Mouse (Mus musculus) G1E (cell line): ENCODE measurements around the gene Axin1. TPM values are rescaled to one million over a fixed set of nuclear protein-coding genes. Genes with fewer than 3 reads are reported as not detected.

Experiments used
- ATAC-seq: 2 replicates; pipeline ENCODE4 v1.8.0; 2016; ENCODE audit warnings: mild to moderate bottlenecking; ENCODE audit not compliant: insufficient number of reproducible peaks, poor library complexity, low FRiP score, severe bottlenecking; ENCODE audit errors: extremely low read depth
- DNase-seq: peaks from one replicate; pipeline ENCODE4 v3.0.0; 2012; ENCODE audit warnings: low spot score
- H3K27me3 ChIP-seq: 2 replicates; pipeline ENCODE4 v1.6.1; 2012; ENCODE audit warnings: mild to moderate bottlenecking, low read length, inconsistent platforms; ENCODE audit not compliant: insufficient read depth
- H3K36me3 ChIP-seq: replicated peaks from 2 replicates; pipeline ENCODE3; 2012; ENCODE audit warnings: mild to moderate bottlenecking, inconsistent platforms
- H3K4me1 ChIP-seq: 2 replicates; pipeline ENCODE4 v1.6.1; 2012; ENCODE audit warnings: low read depth, low read length, inconsistent platforms, mixed read lengths; ENCODE audit not compliant: insufficient read depth
- H3K4me3 ChIP-seq: 2 replicates; pipeline ENCODE4 v1.5.1; 2012; ENCODE audit warnings: low read depth, mild to moderate bottlenecking, inconsistent platforms, low read length, moderate library complexity, mixed read lengths
- H3K9me3 ChIP-seq: replicated peaks from 2 replicates; pipeline ENCODE4 v1.6.1; 2012; ENCODE audit warnings: inconsistent platforms
- CTCF ChIP-seq: IDR thresholded peaks from 2 replicates; pipeline ENCODE4 v1.5.1; 2012; ENCODE audit warnings: low read depth, low read length, inconsistent platforms, mixed read lengths
- GATA1 ChIP-seq: IDR thresholded peaks from 2 replicates; pipeline ENCODE4 v1.6.1; 2012; ENCODE audit warnings: borderline replicate concordance, low read length, inconsistent platforms, mixed read lengths
- GATA2 ChIP-seq: IDR thresholded peaks from 2 replicates; pipeline ENCODE4 v1.6.1; 2012; ENCODE audit warnings: low read depth, low read length, inconsistent platforms, borderline replicate concordance
- POLR2AphosphoS5 ChIP-seq: IDR thresholded peaks from 2 replicates; pipeline ENCODE4 v1.6.1; 2012; ENCODE audit warnings: low read depth, low read length, inconsistent platforms; ENCODE audit not compliant: insufficient replicate concordance
- TAL1 ChIP-seq: conservative IDR thresholded peaks from 2 replicates; pipeline ENCODE4 v1.6.1; 2012; ENCODE audit warnings: low read depth, low read length, inconsistent platforms, mixed read lengths
- polyA plus RNA-seq: library from polyadenylated mRNA; stranded (reverse); fragments of >175 nt; gene quantifications from 2 replicates; pipeline ENCODE4 v1.2.3, GENCODE M21; 2012
- total RNA-seq, 2 experiments: library from RNA; stranded (forward) in 1 of 2; stranded (reverse) in 1 of 2; fragments of 200-1000 nt in 1 of 2; fragments of >200 nt in 1 of 2; fragmentation: Nextera tagmentation in 1 of 2; gene quantifications; 2 replicates each; pipeline ENCODE4 v1.2.3; 2014 to 2017

Axin1 gene
- total and polyA plus RNA-seq, 3 experiments = 45.5 to 96.7 (median 87.3) TPM

- Histone ChIP-seq H3K4me3 (peak overlapping the region; percentile 73; the same call in 1 of the 2 replicates), H3K27me3 (no peaks in the 10 kb centered on the region; the same call in 1 of the 2 replicates)
- TF ChIP-seq CTCF = no peak
- no peak for TF ChIP-seq POLR2AphosphoS5
Observed at GRCm38 (mm10) chr17:26201998-26202397, 63.5 kb downstream of the Axin1 start.

DNA sequence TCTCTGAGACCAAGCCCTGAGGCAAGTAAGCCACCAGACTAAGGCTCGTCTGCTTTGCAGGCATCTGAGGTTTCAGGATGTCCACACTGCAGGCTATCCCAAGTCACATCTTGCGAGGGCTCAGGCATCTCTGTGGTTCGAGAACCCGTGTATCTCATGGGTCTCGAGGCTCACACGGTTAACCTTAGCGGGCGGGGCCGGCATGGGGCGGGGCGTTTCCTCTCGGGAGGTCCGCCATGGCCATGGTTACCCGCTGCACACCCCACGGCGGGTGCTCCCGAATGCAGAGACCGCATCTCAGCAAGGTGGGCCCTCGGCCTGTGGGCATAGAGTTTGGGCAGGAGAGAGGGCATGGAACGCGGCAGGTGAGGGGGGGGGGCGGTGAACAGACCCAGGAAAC, 64.2 kb downstream of the Axin1 start, which contains the start of gene Rgs11:
TSS of gene Rgs11 (plus strand) at position 215 of the 400 bp plus-strand sequence.
- Histone ChIP-seq H3K36me3 (peaks cover 64% of the 10 kb centered on the region), H3K4me3 (peak within 1 kb of the TSS; percentile 78), H3K9me3 (no peaks in the 10 kb centered on the region), H3K27me3 (no peaks in the 10 kb centered on the region; the same call in 1 of the 2 replicates), H3K4me1 (peaks cover 88% of the 10 kb centered on the region)
- DNase-seq (peak; percentile 78), ATAC-seq (no peak)
- TF ChIP-seq TAL1 (no peak), CTCF (no peak), GATA1 (no peak), POLR2AphosphoS5 (no peak), GATA2 (no peak)

More at GRCm38 (mm10) chr17:26201998-26202397, 63.5 kb downstream of the Axin1 start:
- Histone ChIP-seq H3K9me3 (no peaks in the 10 kb centered on the region), H3K4me1 (peaks cover 92% of the 10 kb centered on the region), H3K36me3 (peaks cover 64% of the 10 kb centered on the region)
- ATAC-seq (no peak), DNase-seq (no peak)

DNA sequence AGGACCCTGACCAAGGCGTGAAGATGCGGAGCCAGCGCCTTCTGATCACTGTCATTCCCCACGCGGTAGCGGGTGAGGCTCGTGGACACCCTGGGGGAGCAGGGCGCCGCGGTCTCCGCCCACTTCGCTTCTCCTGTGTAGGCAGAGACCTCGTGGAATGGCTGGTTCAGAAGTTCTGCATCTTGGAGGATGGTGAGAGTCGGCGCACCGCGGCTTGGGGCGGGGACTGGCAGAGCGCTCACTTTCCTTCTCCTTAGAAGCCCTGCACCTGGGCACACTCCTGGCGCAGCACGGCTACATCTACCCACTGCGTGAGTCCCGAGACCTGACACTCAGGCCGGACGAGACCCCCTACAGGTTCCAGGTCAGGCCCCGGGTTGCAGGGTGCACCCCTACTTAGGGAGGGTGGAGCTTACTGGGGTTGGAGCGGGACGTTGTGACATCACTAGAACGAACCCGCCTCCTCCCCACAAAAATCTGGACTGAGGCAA, 64.9 kb downstream of the Axin1 start:
- TF ChIP-seq TAL1 (no peak), GATA1 (no peak), CTCF (no peak), GATA2 (no peak), POLR2AphosphoS5 (no peak)
- DNase-seq (peak; percentile 30), ATAC-seq (no peak)
- Histone ChIP-seq H3K9me3 (no peaks in the 10 kb centered on the region), H3K4me1 (peaks cover 81% of the 10 kb centered on the region), H3K36me3 (peaks cover 64% of the 10 kb centered on the region), H3K27me3 (no peaks in the 10 kb centered on the region; the same call in 1 of the 2 replicates), H3K4me3 (peak overlapping the region; percentile 78)

- Histone ChIP-seq H3K9me3 (no peaks in the 10 kb centered on the region), H3K27me3 (no peaks in the 10 kb centered on the region; the same call in 1 of the 2 replicates), H3K36me3 (peaks cover 52% of the 10 kb centered on the region), H3K4me1 (peaks cover 67% of the 10 kb centered on the region), H3K4me3 (no peak overlapping the region)
- no peak for DNase-seq
- ATAC-seq = no peak
- TF ChIP-seq GATA2 (no peak), TAL1 (no peak), GATA1 (no peak), CTCF (no peak), POLR2AphosphoS5 (no peak)
Observed at GRCm38 (mm10) chr17:26204766-26205165, 66.3 kb downstream of the Axin1 start.

DNA sequence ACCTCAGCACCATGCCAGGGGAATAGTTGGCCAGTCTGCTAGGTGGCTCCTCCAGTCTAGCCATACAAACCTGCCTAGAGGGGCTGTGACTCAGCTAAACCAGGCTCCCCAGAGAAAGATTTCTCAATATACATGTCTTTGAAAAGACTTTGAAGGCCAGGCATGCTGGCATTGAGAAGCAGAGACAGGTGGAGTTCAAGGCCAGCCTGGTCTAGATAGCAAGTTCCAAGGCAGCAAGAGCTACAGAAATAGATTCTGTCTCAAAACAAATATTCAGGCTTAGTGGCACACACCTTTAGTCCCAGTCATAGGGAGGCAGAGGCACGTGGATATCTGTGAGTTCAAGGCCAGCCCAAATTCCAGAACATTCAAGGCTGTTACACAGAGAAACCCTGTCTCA, 67.9 kb downstream of the Axin1 start:
- Histone ChIP-seq H3K27me3 (no peaks in the 10 kb centered on the region; the same call in 1 of the 2 replicates), H3K36me3 (peaks cover 64% of the 10 kb centered on the region), H3K4me1 (peaks cover 51% of the 10 kb centered on the region), H3K9me3 (no peaks in the 10 kb centered on the region), H3K4me3 (no peak overlapping the region)
- ATAC-seq = no peak
- TF ChIP-seq TAL1 (no peak), POLR2AphosphoS5 (no peak), GATA2 (no peak), GATA1 (no peak), CTCF (no peak)
- DNase-seq = no peak

GRCm38 (mm10) chr17:26207686-26208085, 69.2 kb downstream of the Axin1 start, which contains the start of gene Arhgdig:
TSS of gene Arhgdig (minus strand) at chr17:26207786.
- H3K36me3 ChIP-seq = peaks cover 74% of the 10 kb centered on the region
- H3K9me3 ChIP-seq = no peaks in the 10 kb centered on the region
- DNase-seq (no peak), ATAC-seq (no peak)
- H3K4me3 ChIP-seq = no peak within 1 kb of the TSS
- no peaks in the 10 kb centered on the region; the same call in 1 of the 2 replicates for H3K27me3 ChIP-seq
- TF ChIP-seq GATA2 (no peak), GATA1 (no peak), TAL1 (no peak), POLR2AphosphoS5 (no peak), CTCF (no peak)
- H3K4me1 ChIP-seq = peaks cover 38% of the 10 kb centered on the region

GRCm38 (mm10) chr17:26212241-26212640, 73.8 kb downstream of the Axin1 start:
- H3K27me3 ChIP-seq = no peaks in the 10 kb centered on the region; the same call in 1 of the 2 replicates
- peaks cover 73% of the 10 kb centered on the region for H3K36me3 ChIP-seq
- DNase-seq = no peak
- H3K9me3 ChIP-seq = no peaks in the 10 kb centered on the region
- H3K4me3 ChIP-seq = no peak overlapping the region
- no peak for ATAC-seq
- no peaks in the 10 kb centered on the region for H3K4me1 ChIP-seq
- TF ChIP-seq CTCF (no peak), GATA2 (no peak), GATA1 (no peak), POLR2AphosphoS5 (no peak), TAL1 (no peak)
